Mouse (Mus musculus) kidney, postnatal 36 days (tissue): ENCODE data around the gene Gemin8.

Experiments
- DNase-seq, 2 experiments: peaks; one replicate each; pipeline ENCODE4 v3.0.0; 2021 to 2022; ENCODE audit warnings: mixed read lengths in 2 of 2

Gemin8 gene

GRCm38 (mm10) chrX:166169892-166170799, at the start of gene Gemin8:
Gene Gemin8, plus strand, starts transcription at chrX:166170454.
- peak; percentile 96 for DNase-seq

- no peak for DNase-seq
These were observed 23.0 kb upstream of the Gemin8 start for GRCm38 (mm10) chrX:166147158-166147846.

- no peak for DNase-seq
These were observed 7.5 kb upstream of the Gemin8 start for GRCm38 (mm10) chrX:166162773-166163172.

- DNase-seq: peak; percentile 26 to 51
These were observed 2.9 kb upstream of the Gemin8 start for GRCm38 (mm10) chrX:166167307-166167706.

GRCm38 (mm10) chrX:166167923-166168322, 2.3 kb upstream of the Gemin8 start:
- DNase-seq: no peak

- no peak for DNase-seq
These were observed 815 bp downstream of the Gemin8 start for GRCm38 (mm10) chrX:166170800-166171738.

GRCm38 (mm10) chrX:166172041-166172440, 1.8 kb downstream of the Gemin8 start:
- no peak for DNase-seq

GRCm38 (mm10) chrX:166172661-166173060, 2.4 kb downstream of the Gemin8 start:
- no peak for DNase-seq

GRCm38 (mm10) chrX:166173796-166174195, 3.5 kb downstream of the Gemin8 start:
- no peak for DNase-seq

- DNase-seq: no peak
These were observed 7.7 kb downstream of the Gemin8 start for GRCm38 (mm10) chrX:166177929-166178328.

GRCm38 (mm10) chrX:166183094-166183493, 12.8 kb downstream of the Gemin8 start:
- DNase-seq: no peak

GRCm38 (mm10) chrX:166185327-166185913, 15.2 kb downstream of the Gemin8 start:
- no peak for DNase-seq

GRCm38 (mm10) chrX:166187803-166188202, 17.5 kb downstream of the Gemin8 start:
- DNase-seq: no peak

- no peak for DNase-seq
These were observed 26.1 kb downstream of the Gemin8 start for GRCm38 (mm10) chrX:166196327-166196726.

GRCm38 (mm10) chrX:166198266-166198665, 28.0 kb downstream of the Gemin8 start:
- peak in 1 of 2 experiments; percentile 5 for DNase-seq

GRCm38 (mm10) chrX:166199812-166200211, 29.6 kb downstream of the Gemin8 start:
- DNase-seq: no peak

- no peak for DNase-seq
These were observed 44.3 kb downstream of the Gemin8 start for GRCm38 (mm10) chrX:166214576-166214975.

- DNase-seq: no peak
These were observed 46.0 kb downstream of the Gemin8 start for GRCm38 (mm10) chrX:166216248-166216647.

- DNase-seq: no peak
These were observed 46.5 kb downstream of the Gemin8 start for GRCm38 (mm10) chrX:166216720-166217119.

- DNase-seq: no peak
These were observed 49.1 kb downstream of the Gemin8 start for GRCm38 (mm10) chrX:166219331-166219730.

GRCm38 (mm10) chrX:166226856-166227255, 56.6 kb downstream of the Gemin8 start:
- no peak for DNase-seq

GRCm38 (mm10) chrX:166229750-166230149, 59.5 kb downstream of the Gemin8 start:
- no peak for DNase-seq
